Mouse (Mus musculus): Measurements from ENCODE around the gene Hspb8.
"Not testable (repeated sequence)": the region's sequence is repeated elsewhere in the genome, so short reads cannot be mapped to it uniquely, and the experiment has no call there.

Hspb8 gene

GRCm38 (mm10) chr5:116396104-116396503 lies 26.6 kb downstream of the Hspb8 start:
- in situ Hi-C loops (cut with MboI; ENCODE audit: low sequenced_read_pairs) = no loop called here

DNA sequence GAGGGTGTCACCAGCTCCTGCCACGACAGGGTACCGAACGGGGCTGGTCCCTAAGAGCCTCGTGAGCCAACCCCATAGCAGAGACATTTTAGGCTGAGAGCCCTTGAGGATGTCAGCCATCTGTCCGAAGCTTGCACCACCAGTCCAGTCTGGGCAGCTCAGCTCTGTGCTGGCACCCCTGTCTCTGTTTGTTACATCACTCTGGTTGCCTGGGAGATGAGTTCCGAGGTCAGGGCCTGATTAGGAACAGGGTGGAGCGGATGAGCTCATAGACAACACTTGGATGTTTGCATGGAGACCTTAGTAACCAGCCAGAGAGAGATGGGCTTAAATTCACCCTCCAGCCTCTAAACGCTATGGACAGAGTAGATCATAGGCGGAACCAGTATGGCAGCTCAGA lies 30.1 kb downstream of the Hspb8 start:
- in situ Hi-C loops (cut with MboI; ENCODE audit: low sequenced_read_pairs) = no loop called here

DNA sequence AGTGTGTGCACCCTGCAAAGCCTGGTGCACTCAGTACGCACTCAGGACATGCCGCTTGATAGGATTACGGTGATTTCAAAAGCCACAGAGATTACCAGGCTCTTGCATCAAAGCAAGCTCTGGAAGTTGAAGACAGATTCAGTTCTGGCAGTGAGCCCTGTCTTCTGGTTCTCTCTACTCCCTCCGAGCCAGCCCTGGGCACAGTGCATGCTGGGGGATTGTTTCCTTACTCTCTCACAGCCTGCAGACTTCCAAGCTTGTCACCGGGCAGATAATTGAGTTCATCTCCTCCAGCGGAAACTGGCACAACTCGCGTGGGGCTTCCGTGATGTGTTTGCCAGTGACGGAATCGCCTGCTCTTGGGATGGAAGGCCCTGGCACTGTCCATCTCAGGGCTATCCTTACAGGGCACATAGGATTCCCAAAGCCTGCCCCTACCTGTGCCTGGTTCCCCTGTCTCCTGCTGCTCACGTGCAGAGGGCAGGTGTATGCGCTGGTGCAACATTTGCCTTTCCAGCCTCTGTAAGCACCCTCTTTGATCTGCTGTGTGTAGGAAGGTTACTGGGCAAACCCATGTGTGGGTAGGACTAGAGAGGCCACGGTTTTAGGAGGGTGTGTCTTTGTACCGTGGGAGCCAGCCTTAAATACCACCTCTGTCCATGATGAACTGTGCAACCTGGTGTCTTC lies 32.7 kb downstream of the Hspb8 start:
- in situ Hi-C loops (cut with MboI; ENCODE audit: low sequenced_read_pairs) = no loop called here

DNA sequence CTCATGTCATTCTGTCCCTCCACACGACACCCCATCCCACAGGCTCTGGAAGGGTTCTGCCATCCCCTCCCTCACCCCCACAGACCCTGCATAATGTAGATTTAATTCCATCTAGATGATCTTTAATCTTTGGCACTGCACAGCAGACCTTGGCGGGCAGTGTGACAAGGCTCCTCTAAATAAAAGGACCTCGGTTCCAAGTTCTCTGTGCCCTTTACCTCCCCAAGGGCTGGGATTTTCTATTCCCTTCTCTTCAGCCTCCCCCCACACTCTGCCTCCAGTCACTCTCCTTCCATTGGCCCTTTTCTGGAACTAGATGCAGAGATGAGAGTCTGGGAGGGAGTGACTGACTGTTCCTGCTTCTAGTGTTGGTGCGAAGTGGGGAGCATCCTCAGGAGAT lies 33.3 kb downstream of the Hspb8 start:
- in situ Hi-C loops (cut with MboI; ENCODE audit: low sequenced_read_pairs) = no loop called here

DNA sequence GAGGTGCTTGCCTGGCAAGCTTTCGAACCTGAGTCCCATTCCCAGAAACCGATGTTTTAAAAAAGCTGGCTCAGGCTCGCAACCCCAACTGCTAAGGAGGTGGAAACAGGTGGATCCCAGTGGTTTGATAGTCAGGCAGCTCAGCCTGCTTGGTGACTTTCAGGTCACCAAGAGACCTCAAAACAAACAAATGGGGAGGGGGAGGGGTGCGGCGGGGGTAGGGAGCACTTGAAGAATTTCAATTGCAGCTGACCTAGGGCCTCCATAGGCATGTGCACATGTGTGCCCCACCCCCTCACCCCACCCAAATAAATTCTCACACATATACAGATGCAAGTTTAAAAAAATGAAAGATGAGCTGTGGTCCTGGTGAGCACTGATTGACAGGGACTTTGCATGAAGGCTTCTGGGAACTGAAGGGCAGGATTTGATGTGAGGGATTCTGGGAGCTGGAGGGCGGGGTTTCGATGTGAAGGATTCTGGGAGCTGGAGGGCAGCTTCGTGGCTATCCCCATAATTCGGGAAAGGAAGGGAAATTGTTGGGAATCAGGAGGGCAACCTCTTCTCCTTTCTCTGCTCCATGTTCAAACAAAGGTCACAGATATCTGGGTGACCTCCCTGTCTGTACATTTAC lies 35.2 kb downstream of the Hspb8 start:
- in situ Hi-C loops (cut with MboI; ENCODE audit: low sequenced_read_pairs) = no loop called here

- in situ Hi-C loops (cut with MboI; ENCODE audit: low sequenced_read_pairs) = no loop called here
Measured at GRCm38 (mm10) chr5:116386020-116386419, 36.6 kb downstream of the Hspb8 start.

DNA sequence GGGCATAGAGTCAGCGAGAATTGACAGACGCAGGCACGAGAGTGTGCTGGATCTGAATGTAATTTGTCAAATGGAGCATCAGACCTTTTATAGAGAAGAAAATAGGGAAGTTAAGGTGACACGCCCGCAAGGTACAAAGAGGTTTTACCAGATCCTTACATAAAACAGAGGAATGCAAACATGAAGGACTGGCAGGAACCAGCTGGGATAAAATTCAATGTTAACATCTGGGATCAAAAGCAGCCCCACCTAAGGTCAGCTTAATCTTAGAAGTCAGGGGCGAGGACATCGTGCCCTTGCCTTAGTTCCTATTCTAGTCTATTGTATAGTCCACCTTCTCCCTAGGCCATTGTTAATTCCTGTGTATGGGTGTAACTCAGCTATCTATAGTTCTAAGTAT lies 40.0 kb downstream of the Hspb8 start:
- in situ Hi-C loops (cut with MboI; ENCODE audit: low sequenced_read_pairs) = not testable (repeated sequence)

DNA sequence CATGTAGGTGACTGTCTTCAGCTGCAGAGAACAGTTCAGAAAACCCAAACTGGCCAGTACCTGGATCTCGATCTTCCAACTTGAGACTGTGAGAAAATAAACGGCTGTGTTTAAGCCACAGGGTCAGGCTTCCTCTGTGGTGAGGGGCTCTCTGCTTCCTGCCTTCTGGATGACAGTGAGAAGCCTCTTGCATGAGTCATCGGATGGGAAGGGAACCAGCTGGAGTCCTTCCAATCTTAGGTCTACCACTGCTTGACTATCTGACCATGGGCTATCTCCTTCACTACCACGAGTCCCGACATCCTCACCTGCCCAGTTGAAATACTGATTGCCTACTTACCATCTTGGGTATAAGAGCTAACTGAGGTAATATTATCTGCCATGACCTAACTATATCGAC lies 40.9 kb downstream of the Hspb8 start:
- in situ Hi-C loops (cut with MboI; ENCODE audit: low sequenced_read_pairs) = no loop called here

GRCm38 (mm10) chr5:116381217-116381616 lies 41.4 kb downstream of the Hspb8 start:
- in situ Hi-C loops (cut with MboI; ENCODE audit: low sequenced_read_pairs) = no loop called here

- in situ Hi-C loops (cut with MboI; ENCODE audit: low sequenced_read_pairs) = no loop called here
Measured at GRCm38 (mm10) chr5:116380384-116380783, 42.3 kb downstream of the Hspb8 start.

- in situ Hi-C loops (cut with MboI; ENCODE audit: low sequenced_read_pairs) = no loop called here
Measured at GRCm38 (mm10) chr5:116378872-116379271, 43.8 kb downstream of the Hspb8 start.

GRCm38 (mm10) chr5:116367923-116368322 lies 54.7 kb downstream of the Hspb8 start:
- in situ Hi-C loops (cut with MboI; ENCODE audit: low sequenced_read_pairs) = no loop called here

- in situ Hi-C loops (cut with MboI; ENCODE audit: low sequenced_read_pairs) = no loop called here
Measured at GRCm38 (mm10) chr5:116366889-116367682, 55.6 kb downstream of the Hspb8 start.

DNA sequence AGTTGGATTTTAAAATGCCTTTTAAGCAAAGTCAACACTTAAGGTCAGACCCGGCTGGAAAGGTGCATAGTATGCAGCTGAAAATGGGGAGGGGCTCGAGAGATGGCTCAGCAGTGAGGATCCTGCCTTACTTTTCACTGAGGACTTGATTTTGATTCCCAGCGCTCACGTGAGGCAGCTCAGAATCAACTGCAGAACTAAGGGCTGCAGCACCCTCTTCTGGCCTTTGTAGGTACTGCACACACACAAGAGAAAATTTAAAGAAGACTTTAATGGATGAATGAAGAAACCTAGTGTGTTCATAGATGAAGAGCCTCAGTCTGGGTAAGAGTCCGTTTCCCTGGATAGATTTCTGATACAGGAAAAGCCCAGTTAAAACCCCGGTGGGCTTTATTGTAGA lies 61.3 kb downstream of the Hspb8 start:
- in situ Hi-C loops (cut with MboI; ENCODE audit: low sequenced_read_pairs) = no loop called here

DNA sequence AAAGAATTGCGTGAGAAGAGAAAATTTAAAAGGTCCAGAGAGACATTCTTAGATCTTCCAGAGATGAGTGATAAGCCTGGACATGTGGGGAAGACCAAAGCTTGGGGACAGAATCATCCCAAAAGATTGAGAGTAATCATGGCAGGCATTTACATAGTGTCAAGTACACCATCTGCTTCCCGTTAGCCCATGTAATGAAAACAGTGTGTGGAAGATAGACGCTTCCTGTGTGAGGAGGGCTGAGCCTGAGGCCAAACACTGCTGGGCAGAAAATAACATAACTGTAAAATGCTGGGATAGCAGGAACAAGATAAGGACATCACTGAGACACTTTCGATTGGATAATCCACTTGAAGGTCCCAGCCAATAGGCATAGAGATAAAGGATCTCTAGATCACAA lies 61.9 kb downstream of the Hspb8 start:
- in situ Hi-C loops (cut with MboI; ENCODE audit: low sequenced_read_pairs) = no loop called here
